Mouse (Mus musculus) liver, embryonic 14.5 days (tissue): Measurements from ENCODE around the gene Hyal2. TPM values are rescaled to one million over a fixed set of nuclear protein-coding genes. Genes with fewer than 3 reads are reported as not detected.

Experiments
- ATAC-seq: fragments of 200-750 bp; cut with Nextera tagmentation; 2 replicates; pipeline ENCODE4 v1.8.0; 2017; ENCODE audit warnings: moderate number of reproducible peaks, mild to moderate bottlenecking, moderate library complexity; ENCODE audit not compliant: insufficient read depth
- DNase-seq, 3 experiments: peaks; one replicate each; pipeline ENCODE4 v3.0.0-alpha.2; 2012 to 2013; ENCODE audit warnings: low read depth in 3 of 3, low spot score in 3 of 3
- H3K27ac ChIP-seq: fragments of 300-500 bp; sonication (generic); 2 replicates; pipeline ENCODE4 v1.5.1; 2014; ENCODE audit warnings: moderate library complexity, mild to moderate bottlenecking, control low read depth, inconsistent platforms
- H3K27me3 ChIP-seq: fragments of 300-500 bp; sonication (generic); 2 replicates; pipeline ENCODE4 v1.6.1; 2014; ENCODE audit warnings: mild to moderate bottlenecking, low read length, moderate library complexity; ENCODE audit not compliant: control insufficient read depth, insufficient read depth
- H3K36me3 ChIP-seq: fragments of 300-500 bp; sonication (generic); replicated peaks from 2 replicates; pipeline ENCODE4 v1.6.1; 2014; ENCODE audit warnings: low read depth; ENCODE audit not compliant: control insufficient read depth, insufficient read depth
- H3K4me1 ChIP-seq, 2 experiments: fragments of 200-500 bp in 1 of 2; fragments of 300-500 bp in 1 of 2; sonication (generic) in 1 of 2; replicated peaks; 2 replicates each; pipeline ENCODE4 v1.6.1; 2012 to 2014; ENCODE audit warnings: antibody characterized with exemption in 1 of 2, inconsistent platforms in 1 of 2, low read length in 1 of 2; ENCODE audit not compliant: control insufficient read depth in 2 of 2, insufficient read depth in 2 of 2
- H3K4me2 ChIP-seq: fragments of 300-500 bp; sonication (generic); 2 replicates; pipeline ENCODE4 v1.6.1; 2014; ENCODE audit warnings: low read depth, mild to moderate bottlenecking, control low read depth, moderate library complexity
- H3K4me3 ChIP-seq, 2 experiments: fragments of 200-500 bp in 1 of 2; fragments of 300-500 bp in 1 of 2; sonication (generic) in 1 of 2; 2 replicates each; pipeline ENCODE4 v1.5.1; 2012 to 2014; ENCODE audit warnings: low read depth in 2 of 2, low read length in 2 of 2, mild to moderate bottlenecking in 2 of 2, control low read depth in 1 of 2, inconsistent platforms in 1 of 2, moderate library complexity in 1 of 2; ENCODE audit not compliant: insufficient read depth in 1 of 2
- H3K9ac ChIP-seq: fragments of 300-500 bp; sonication (generic); replicated peaks from 2 replicates; pipeline ENCODE4 v1.6.1; 2014; ENCODE audit warnings: mild to moderate bottlenecking, control low read depth, moderate library complexity
- H3K9me3 ChIP-seq: fragments of 300-500 bp; sonication (generic); 2 replicates; pipeline ENCODE4 v1.6.1; 2016; ENCODE audit warnings: low read length, mixed read lengths; ENCODE audit not compliant: control insufficient read depth
- CTCF ChIP-seq: IDR thresholded peaks from 2 replicates; pipeline ENCODE4 v1.5.1; 2016; ENCODE audit warnings: antibody characterized with exemption, low read depth, control low read depth
- EP300 ChIP-seq: IDR thresholded peaks from 2 replicates; pipeline ENCODE4 v1.6.1; 2016; ENCODE audit warnings: antibody characterized with exemption, low read depth
- WGBS: fragments of 180-500 bp; shearing (Covaris S2); extraction: QIAGEN DNeasy Blood & Tissue Kit; methylation state at CpG from one replicate; pipeline ENCODE4 v1.1.7; 2014; ENCODE audit not compliant: insufficient replicate concordance; 5-methylcytosine and 5-hydroxymethylcytosine counted together
- polyA plus RNA-seq, 2 experiments: library from polyadenylated mRNA; depleted of rRNA in 1 of 2; stranded (reverse) in 1 of 2; unstranded in 1 of 2; fragments of >200 nt; fragmentation: Nextera tagmentation in 1 of 2; extraction: Ambion mirVana in 1 of 2; gene quantifications; 2 replicates each; pipeline versions ENCODE4 v1.2.1 to v1.2.3; 2012 to 2014

Gene Hyal2
- 19.9 and 26.2 TPM in 2 replicates for polyA plus RNA-seq (2012; rRNA removed)
- polyA plus RNA-seq (2014; fragmentation: Nextera tagmentation; extraction: Ambion mirVana): 47.0 and 51.3 TPM in 2 replicates

DNA sequence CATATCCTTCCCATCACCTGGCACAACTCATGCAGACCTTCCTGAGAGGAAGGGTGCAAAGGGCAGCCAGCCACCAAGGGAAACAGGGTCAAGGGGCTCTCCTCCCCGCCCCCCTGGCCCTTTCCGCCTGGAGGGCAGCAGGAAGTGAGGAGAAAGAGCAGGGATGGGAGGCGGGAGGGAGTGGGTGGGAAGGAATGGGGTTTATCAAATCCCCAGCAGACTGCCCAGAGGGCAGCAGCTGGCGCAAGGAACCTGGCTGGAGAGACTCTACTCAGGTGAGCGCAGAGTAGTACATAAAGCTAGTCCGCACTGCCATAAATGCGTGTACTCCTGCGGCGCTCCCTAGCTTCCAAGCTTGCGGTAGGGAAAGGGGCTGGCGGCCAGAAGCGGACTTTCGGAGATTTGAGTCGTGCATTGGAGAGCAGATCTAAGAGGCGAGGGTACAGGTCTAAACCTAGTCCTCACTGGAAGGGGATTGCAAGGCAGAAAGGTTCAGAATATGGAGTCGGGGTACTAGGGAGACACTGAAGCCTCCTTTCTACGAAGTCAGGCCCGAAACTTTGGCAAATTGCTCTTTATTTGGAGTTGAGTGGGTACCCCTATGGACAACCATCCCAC is at the start of gene Hyal2:
Hyal2 (plus strand) TSS at position 244 of the 618 bp plus-strand sequence.
- Histone ChIP-seq H3K4me1 (peaks cover 49 to 60% of the 10 kb centered on the region in 2 experiments), H3K27ac (peak within 1 kb of the TSS; percentile 84), H3K4me3 (peak within 1 kb of the TSS; percentile 86 to 88), H3K27me3 (no peaks in the 10 kb centered on the region), H3K9ac (peak within 1 kb of the TSS; percentile 87), H3K36me3 (peaks cover 9% of the 10 kb centered on the region), H3K9me3 (no peaks in the 10 kb centered on the region), H3K4me2 (peak within 1 kb of the TSS; percentile 85)
- DNase-seq (no peak), ATAC-seq (no peak)
- 45% methylated on average over 18 of the region's 18 CpGs for WGBS
- TF ChIP-seq EP300 (no peak), CTCF (no peak)

DNA sequence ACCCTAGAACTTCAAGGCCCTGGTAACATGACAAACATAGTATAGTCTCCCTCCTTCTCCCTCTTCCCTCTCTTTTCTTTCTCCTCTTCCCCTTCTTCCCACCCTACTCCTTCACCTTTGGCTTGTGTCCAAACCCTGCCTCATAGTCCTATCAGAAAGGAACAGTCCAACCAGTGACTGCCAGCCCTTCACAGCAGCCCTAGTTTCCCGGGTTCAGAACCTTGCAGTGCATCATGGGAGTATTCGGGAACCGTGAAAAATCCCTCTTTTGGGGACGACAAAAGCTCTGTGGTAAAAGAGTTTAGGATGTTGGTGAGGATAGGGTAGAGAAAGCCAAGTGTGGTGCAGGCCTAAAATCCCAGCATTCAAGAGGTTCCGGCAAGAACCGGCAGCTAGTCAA is 47.4 kb upstream of the Hyal2 start:
- Histone ChIP-seq H3K36me3 (no peaks in the 10 kb centered on the region), H3K4me3 (no peak overlapping the region), H3K27me3 (peaks cover 2% of the 10 kb centered on the region; the same call in 1 of the 2 replicates), H3K9me3 (no peaks in the 10 kb centered on the region), H3K27ac (no peak overlapping the region), H3K4me1 (no peaks in the 10 kb centered on the region), H3K9ac (no peak overlapping the region), H3K4me2 (no peak overlapping the region)
- WGBS: 61% methylated on average over 6 of the region's 6 CpGs
- ATAC-seq (no peak), DNase-seq (no peak)
- TF ChIP-seq EP300 (no peak), CTCF (no peak)

DNA sequence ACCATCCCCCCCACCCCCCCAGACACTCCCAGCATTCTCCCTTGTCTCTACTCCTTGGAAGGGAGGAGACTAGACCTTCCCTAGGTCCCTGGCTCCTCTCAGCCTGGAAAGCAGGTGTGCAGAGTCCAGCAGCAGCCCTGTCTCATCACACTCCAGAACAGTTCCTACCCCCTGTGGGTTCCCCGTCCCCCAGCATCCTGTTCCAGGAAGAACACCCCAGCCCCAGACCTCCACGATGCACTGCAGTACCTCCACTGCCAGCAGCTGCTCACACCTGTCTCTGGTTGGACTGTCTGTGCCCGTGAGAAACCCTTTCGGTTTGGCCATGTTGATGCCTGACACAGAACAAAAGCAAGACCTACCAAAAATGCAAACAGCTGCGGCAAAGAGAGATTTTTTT is 46.6 kb upstream of the Hyal2 start:
- Histone ChIP-seq H3K4me1 (no peaks in the 10 kb centered on the region), H3K9ac (no peak overlapping the region), H3K36me3 (no peaks in the 10 kb centered on the region), H3K4me3 (no peak overlapping the region), H3K27me3 (peaks cover 10% of the 10 kb centered on the region), H3K4me2 (no peak overlapping the region), H3K9me3 (no peaks in the 10 kb centered on the region), H3K27ac (no peak overlapping the region)
- DNase-seq: no peak
- TF ChIP-seq CTCF: no peak
- TF ChIP-seq EP300: no peak
- 41% methylated on average over 5 of the region's 5 CpGs for WGBS
- ATAC-seq: no peak

GRCm38 (mm10) chr9:107521711-107522399 is 45.9 kb upstream of the Hyal2 start:
- no peaks in the 10 kb centered on the region for H3K9me3 ChIP-seq
- no peaks in the 10 kb centered on the region for H3K4me1 ChIP-seq
- H3K9ac ChIP-seq: no peak overlapping the region
- 25% methylated on average over 25 of the region's 25 CpGs for WGBS
- no peaks in the 10 kb centered on the region for H3K36me3 ChIP-seq
- H3K4me3 ChIP-seq: no peak overlapping the region
- H3K4me2 ChIP-seq: peak overlapping the region; percentile 6
- TF ChIP-seq EP300 (no peak), CTCF (no peak)
- no peak overlapping the region for H3K27ac ChIP-seq
- H3K27me3 ChIP-seq: peaks cover 15% of the 10 kb centered on the region
- no peak for DNase-seq
- ATAC-seq: no peak

DNA sequence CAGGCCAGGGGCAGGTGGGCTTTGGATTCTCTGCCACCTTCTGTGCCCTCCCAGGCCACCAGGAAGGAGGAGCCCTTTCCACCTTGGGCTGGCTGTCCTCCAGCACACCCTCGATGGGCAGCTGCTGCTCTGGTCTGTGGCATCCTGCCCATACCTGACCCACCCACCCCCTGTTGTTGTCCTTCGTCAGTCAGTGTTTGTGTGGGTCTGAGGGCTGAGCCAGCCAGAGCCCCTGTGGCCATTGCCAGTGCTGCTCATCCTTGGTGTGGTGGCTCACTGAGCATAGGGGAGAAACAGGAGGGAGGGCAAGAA is 45.4 kb upstream of the Hyal2 start:
- Histone ChIP-seq H3K27ac (no peak overlapping the region), H3K4me3 (no peak overlapping the region), H3K27me3 (peaks cover 20% of the 10 kb centered on the region), H3K9me3 (no peaks in the 10 kb centered on the region), H3K4me1 (no peaks in the 10 kb centered on the region), H3K36me3 (no peaks in the 10 kb centered on the region), H3K9ac (no peak overlapping the region), H3K4me2 (no peak overlapping the region)
- WGBS: 58% methylated on average over 2 of the region's 2 CpGs
- ATAC-seq: no peak
- DNase-seq: no peak
- TF ChIP-seq CTCF (no peak), EP300 (no peak)
